Mouse (Mus musculus): ENCODE measurements around the gene Anapc1. TPM values are rescaled to one million over a fixed set of nuclear protein-coding genes. Genes with fewer than 3 reads are reported as not detected.
A peak's percentile ranks its signal among the peaks of the same experiment; 100 is the strongest.

Gene Anapc1
- total RNA-seq, 1 experiment: 93.3 TPM

DNA sequence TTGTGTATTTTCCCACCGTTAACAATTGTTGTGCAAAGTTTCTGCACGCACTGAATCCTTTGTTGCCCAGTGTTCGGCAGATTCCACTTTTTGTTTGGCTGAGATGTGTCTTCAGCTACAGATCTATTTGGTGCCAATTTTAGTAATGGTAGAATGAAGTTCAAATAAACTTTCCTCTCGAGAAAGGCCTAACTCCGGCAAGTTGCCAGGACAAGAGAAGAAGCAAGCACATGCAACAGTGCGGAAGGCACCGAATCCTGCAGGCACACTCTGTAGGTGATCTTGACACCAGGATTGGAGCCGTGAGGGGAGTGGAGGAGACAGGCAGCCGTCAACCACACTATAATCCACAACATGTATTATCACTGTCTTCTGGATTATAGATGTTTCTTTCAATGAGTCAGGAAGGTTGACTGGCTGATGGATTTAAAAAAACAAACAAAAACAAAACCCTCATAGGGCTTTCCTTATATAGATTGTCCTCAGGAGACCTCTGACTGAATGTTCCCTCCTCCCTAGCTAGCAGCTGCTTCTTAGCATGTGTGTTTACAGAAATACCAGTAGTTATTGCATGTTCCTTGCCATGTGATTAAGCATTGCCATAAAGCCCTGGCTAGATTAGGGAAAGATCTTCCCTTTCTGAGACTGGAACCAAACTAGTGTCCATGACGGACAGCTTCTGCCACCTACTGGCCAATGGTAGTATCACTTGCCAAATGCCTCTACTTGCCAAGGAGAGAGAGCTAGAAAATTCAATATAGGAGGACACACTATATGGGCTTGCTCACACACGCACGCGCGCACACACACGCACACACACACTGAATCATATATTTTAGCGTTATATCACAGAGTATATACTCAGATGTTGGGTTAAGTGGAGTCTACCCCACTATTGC is 114.2 kb downstream of the Anapc1 start:
- in situ Hi-C loops (cut with MboI; ENCODE audit: low sequenced_read_pairs in 2 of 2, unreplicated experiment in 2 of 2): no loop called here
- Histone ChIP-seq H3K27ac (ENCODE audit: insufficient read depth, low read depth, low read length, poor library complexity, severe bottlenecking) (no peak overlapping the region), H3K9me3 (ENCODE audit: control insufficient read depth, insufficient read depth, low read depth, low read length) (no peaks in the 10 kb centered on the region), H3K4me3 (ENCODE audit: insufficient read depth in 1 of 2, low read depth in 1 of 2, low read length in 2 of 2, poor library complexity in 1 of 2, severe bottlenecking in 1 of 2) (no peak overlapping the region), H3K4me1 (ENCODE audit: control insufficient read depth in 2 of 2, insufficient read depth in 2 of 2, low read length in 2 of 2, poor library complexity in 1 of 2) (0 out of 4 replicates have a peak, but pooled peaks cover 0 to 1% of the 10 kb centered on the region in 2 experiments), H3K36me3 (ENCODE audit: control insufficient read depth, insufficient read depth, low read length, poor library complexity, severe bottlenecking) (no peaks in the 10 kb centered on the region), H3K9ac (ENCODE audit: insufficient read depth, low read depth, low read length, poor library complexity, severe bottlenecking) (no peak overlapping the region)
- TF ChIP-seq MAFK (IDR thresholded peaks at IDR 0.05; ENCODE audit: insufficient read depth, low read depth, low read length) (no peak), ZC3H11A (IDR thresholded peaks at IDR 0.05; ENCODE audit: borderline replicate concordance, low read depth, low read length) (peak; percentile 79)
- DNase-seq (ENCODE audit: low read depth, low spot score): peak; percentile 50

DNA sequence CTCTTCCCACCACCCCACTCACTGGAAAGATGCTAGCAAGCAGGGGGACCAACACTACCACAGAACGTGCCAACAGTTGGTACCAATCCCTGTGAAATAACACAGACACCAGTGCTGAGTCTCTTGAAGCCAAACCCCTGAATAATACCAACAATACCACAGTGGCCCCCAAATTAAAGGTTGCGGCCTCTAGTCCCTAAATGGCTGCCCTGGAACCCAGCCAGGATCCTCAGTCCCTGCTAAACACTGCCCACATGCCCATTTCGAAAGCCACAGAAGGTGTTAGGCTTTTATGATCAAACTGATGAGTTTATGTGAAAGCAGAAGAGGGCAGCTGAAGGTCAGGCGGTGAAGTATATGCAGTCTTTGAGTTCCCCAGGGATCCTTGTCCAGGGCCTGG is 116.2 kb downstream of the Anapc1 start:
- H3K9me3 ChIP-seq (ENCODE audit: control insufficient read depth, insufficient read depth, low read depth, low read length): no peaks in the 10 kb centered on the region
- H3K4me3 ChIP-seq (ENCODE audit: insufficient read depth in 1 of 2, low read depth in 1 of 2, low read length in 2 of 2, poor library complexity in 1 of 2, severe bottlenecking in 1 of 2): no peak overlapping the region
- no peak for DNase-seq (ENCODE audit: low read depth, low spot score)
- no peaks in the 10 kb centered on the region for H3K36me3 ChIP-seq (ENCODE audit: control insufficient read depth, insufficient read depth, low read length, poor library complexity, severe bottlenecking)
- TF ChIP-seq CHD2 (IDR thresholded peaks at IDR 0.05; ENCODE audit: low read depth, low read length): no peak
- no peak for TF ChIP-seq HCFC1 (IDR thresholded peaks at IDR 0.05; ENCODE audit: borderline replicate concordance, insufficient read depth, low read length)
- TF ChIP-seq ZC3H11A (IDR thresholded peaks at IDR 0.05; ENCODE audit: borderline replicate concordance, low read depth, low read length): no peak
- no peak for TF ChIP-seq ZNF384 (IDR thresholded peaks at IDR 0.05; ENCODE audit: low read depth, low read length)
- TF ChIP-seq MAFK (IDR thresholded peaks at IDR 0.05; ENCODE audit: insufficient read depth, low read depth, low read length): no peak
- peaks cover 1 to 2% of the 10 kb centered on the region in 2 experiments; a peak in 1 of 4 replicates for H3K4me1 ChIP-seq (ENCODE audit: control insufficient read depth in 2 of 2, insufficient read depth in 2 of 2, low read length in 2 of 2, poor library complexity in 1 of 2)
- in situ Hi-C loops (cut with MboI; ENCODE audit: low sequenced_read_pairs in 2 of 2, unreplicated experiment in 2 of 2): no loop called here
- no peak overlapping the region for H3K27ac ChIP-seq (ENCODE audit: insufficient read depth, low read depth, low read length, poor library complexity, severe bottlenecking)
- H3K9ac ChIP-seq (ENCODE audit: insufficient read depth, low read depth, low read length, poor library complexity, severe bottlenecking): no peak overlapping the region

DNA sequence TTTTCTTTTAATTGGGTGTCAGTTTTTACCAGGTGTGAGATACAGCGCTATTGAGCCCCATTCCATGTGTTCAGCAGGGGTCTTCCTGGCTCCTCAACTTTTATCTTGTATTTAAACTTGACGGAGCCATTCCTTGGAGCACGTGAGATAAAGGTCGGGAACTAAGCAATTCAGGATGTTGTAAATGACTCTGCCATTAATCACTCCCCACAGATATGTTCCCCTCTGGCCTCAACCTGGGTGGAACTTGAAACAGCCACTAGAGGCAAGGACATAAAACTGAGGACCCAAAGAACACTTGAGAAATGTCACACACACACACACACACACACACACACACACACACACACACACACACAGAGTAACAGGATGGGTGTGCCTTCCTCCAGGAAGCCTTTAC is 118.7 kb downstream of the Anapc1 start:
- no peak for TF ChIP-seq ZC3H11A (IDR thresholded peaks at IDR 0.05; ENCODE audit: borderline replicate concordance, low read depth, low read length)
- TF ChIP-seq MAFK (IDR thresholded peaks at IDR 0.05; ENCODE audit: insufficient read depth, low read depth, low read length): no peak
- no peak for TF ChIP-seq CHD2 (IDR thresholded peaks at IDR 0.05; ENCODE audit: low read depth, low read length)
- TF ChIP-seq HCFC1 (IDR thresholded peaks at IDR 0.05; ENCODE audit: borderline replicate concordance, insufficient read depth, low read length): no peak
- TF ChIP-seq ZNF384 (IDR thresholded peaks at IDR 0.05; ENCODE audit: low read depth, low read length): no peak
- H3K9me3 ChIP-seq (ENCODE audit: control insufficient read depth, insufficient read depth, low read depth, low read length): no peaks in the 10 kb centered on the region
- in situ Hi-C loops (cut with MboI; ENCODE audit: low sequenced_read_pairs in 2 of 2, unreplicated experiment in 2 of 2): no loop called here
- H3K4me3 ChIP-seq (ENCODE audit: insufficient read depth in 1 of 2, low read depth in 1 of 2, low read length in 2 of 2, poor library complexity in 1 of 2, severe bottlenecking in 1 of 2): no peak overlapping the region
- no peak overlapping the region for H3K27ac ChIP-seq (ENCODE audit: insufficient read depth, low read depth, low read length, poor library complexity, severe bottlenecking)
- H3K4me1 ChIP-seq (ENCODE audit: control insufficient read depth in 2 of 2, insufficient read depth in 2 of 2, low read length in 2 of 2, poor library complexity in 1 of 2): peaks cover 2 to 5% of the 10 kb centered on the region in 2 experiments; a peak in 2 of 4 replicates
- H3K9ac ChIP-seq (ENCODE audit: insufficient read depth, low read depth, low read length, poor library complexity, severe bottlenecking): no peak overlapping the region
- H3K36me3 ChIP-seq (ENCODE audit: control insufficient read depth, insufficient read depth, low read length, poor library complexity, severe bottlenecking): no peaks in the 10 kb centered on the region
- no peak for DNase-seq (ENCODE audit: low read depth, low spot score)

DNA sequence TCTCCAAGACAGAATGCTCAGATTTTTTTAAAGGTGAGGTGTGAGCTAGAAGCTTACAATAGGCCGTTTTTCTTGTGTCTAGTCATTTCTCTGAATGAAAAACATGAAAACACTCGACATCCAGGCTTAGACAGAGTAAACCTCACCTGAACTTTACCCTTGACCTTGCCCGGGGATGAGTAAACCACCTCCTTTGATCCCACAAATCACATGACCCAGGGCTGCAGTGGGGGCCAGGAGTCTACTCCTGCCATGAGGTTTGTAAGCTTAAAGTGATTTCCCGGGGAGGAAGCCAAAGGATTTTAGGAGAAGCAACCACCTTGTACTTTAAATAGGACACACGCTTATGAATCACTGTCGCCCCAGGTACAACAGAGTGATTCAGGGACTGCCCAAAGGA is 119.2 kb downstream of the Anapc1 start:
- Histone ChIP-seq H3K9ac (ENCODE audit: insufficient read depth, low read depth, low read length, poor library complexity, severe bottlenecking) (no peak overlapping the region), H3K4me1 (ENCODE audit: control insufficient read depth in 2 of 2, insufficient read depth in 2 of 2, low read length in 2 of 2, poor library complexity in 1 of 2) (peaks cover 2 to 5% of the 10 kb centered on the region in 2 experiments; a peak in 2 of 4 replicates), H3K4me3 (ENCODE audit: insufficient read depth in 1 of 2, low read depth in 1 of 2, low read length in 2 of 2, poor library complexity in 1 of 2, severe bottlenecking in 1 of 2) (no peak overlapping the region), H3K27ac (ENCODE audit: insufficient read depth, low read depth, low read length, poor library complexity, severe bottlenecking) (no peak overlapping the region), H3K36me3 (ENCODE audit: control insufficient read depth, insufficient read depth, low read length, poor library complexity, severe bottlenecking) (no peaks in the 10 kb centered on the region), H3K9me3 (ENCODE audit: control insufficient read depth, insufficient read depth, low read depth, low read length) (no peaks in the 10 kb centered on the region)
- in situ Hi-C loops (cut with MboI; ENCODE audit: low sequenced_read_pairs in 2 of 2, unreplicated experiment in 2 of 2): no loop called here
- TF ChIP-seq CHD2 (IDR thresholded peaks at IDR 0.05; ENCODE audit: low read depth, low read length) (no peak), HCFC1 (IDR thresholded peaks at IDR 0.05; ENCODE audit: borderline replicate concordance, insufficient read depth, low read length) (no peak), ZC3H11A (IDR thresholded peaks at IDR 0.05; ENCODE audit: borderline replicate concordance, low read depth, low read length) (no peak), MAFK (IDR thresholded peaks at IDR 0.05; ENCODE audit: insufficient read depth, low read depth, low read length) (no peak), ZNF384 (IDR thresholded peaks at IDR 0.05; ENCODE audit: low read depth, low read length) (no peak)
- no peak for DNase-seq (ENCODE audit: low read depth, low spot score)
